Mouse (Mus musculus) yolk sac, embryonic 10.5 days (tissue): ENCODE results near the gene Atf6b.

Experiments used
- DNase-seq: peaks from one replicate; pipeline ENCODE4 v3.0.0-alpha.2; 2017; ENCODE audit warnings: low spot score

The Atf6b gene

GRCm38 (mm10) chr17:34699575-34700408 is 52.8 kb downstream of the Atf6b start:
- DNase-seq, result no peak

- DNase-seq, result no peak
Measured at GRCm38 (mm10) chr17:34700671-34701071, 53.7 kb downstream of the Atf6b start.
